Mouse (Mus musculus): ENCODE results near the gene Sult6b1.
A peak's percentile ranks its signal among the peaks of the same experiment; 100 is the strongest.

DNA sequence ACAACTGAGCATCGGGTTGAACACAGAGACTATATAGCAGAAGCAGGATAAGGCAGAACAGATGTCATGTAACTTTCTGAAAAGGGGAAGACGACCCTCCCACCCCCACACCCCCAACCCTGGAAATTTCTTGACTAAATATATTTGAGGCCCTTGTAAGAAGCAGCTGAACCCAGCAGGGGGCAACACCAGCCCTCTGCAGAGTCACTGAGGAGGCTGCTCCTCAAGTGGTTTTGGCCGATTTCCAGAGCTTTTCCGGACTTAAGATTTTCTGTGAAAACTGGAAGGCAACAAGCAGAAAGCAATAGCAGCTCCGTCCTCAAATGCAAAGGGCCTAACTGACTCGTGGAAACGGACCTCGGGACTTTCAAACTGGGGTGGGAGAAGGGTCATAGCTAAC is 11.4 kb downstream of the Sult6b1 start:
- TF ChIP-seq CTCF (IDR thresholded peaks at IDR 0.05; ENCODE audit: insufficient read depth, low read length) (peak; percentile 50), POLR2A (IDR thresholded peaks at IDR 0.05; ENCODE audit: borderline replicate concordance, extremely low read depth, low read depth, low read length) (no peak)

Measured in lung, adult 2 months (tissue).